Mouse (Mus musculus) right cerebral cortex, postnatal 10 days (tissue): Measurements from ENCODE around the gene Snx9.

Source experiments
- DNase-seq, 2 experiments: peaks; one replicate each; pipeline ENCODE4 v3.0.0; 2021; ENCODE audit warnings: low spot score in 2 of 2

Gene Snx9

GRCm38 (mm10) chr17:5878878-5879277 is 37.7 kb downstream of the Snx9 start:
- peak in 1 of 2 experiments; percentile 6 for DNase-seq

- peak; percentile 74 to 78 for DNase-seq
Measured at GRCm38 (mm10) chr17:5885474-5885873, 44.3 kb downstream of the Snx9 start.

- peak in 1 of 2 experiments; percentile 18 for DNase-seq
Measured at GRCm38 (mm10) chr17:5886181-5886810, 45.2 kb downstream of the Snx9 start.

- DNase-seq: peak; percentile 33 to 43
Measured at GRCm38 (mm10) chr17:5886943-5887800, 46.0 kb downstream of the Snx9 start.

- DNase-seq: peak; percentile 54 to 77
Measured at GRCm38 (mm10) chr17:5890429-5890828, 49.3 kb downstream of the Snx9 start.

GRCm38 (mm10) chr17:5891933-5892683 is 51.0 kb downstream of the Snx9 start:
- DNase-seq: no peak

- DNase-seq: no peak
Measured at GRCm38 (mm10) chr17:5893092-5893491, 52.0 kb downstream of the Snx9 start.

GRCm38 (mm10) chr17:5893574-5894148 is 52.5 kb downstream of the Snx9 start:
- no peak for DNase-seq

GRCm38 (mm10) chr17:5896066-5896465 is 54.9 kb downstream of the Snx9 start:
- DNase-seq: no peak

- DNase-seq: no peak
Measured at GRCm38 (mm10) chr17:5896607-5897006, 55.5 kb downstream of the Snx9 start.

GRCm38 (mm10) chr17:5897326-5898200 is 56.4 kb downstream of the Snx9 start:
- no peak for DNase-seq

- DNase-seq: no peak
Measured at GRCm38 (mm10) chr17:5899251-5899650, 58.1 kb downstream of the Snx9 start.

- no peak for DNase-seq
Measured at GRCm38 (mm10) chr17:5901381-5901780, 60.3 kb downstream of the Snx9 start.

- DNase-seq: no peak
Measured at GRCm38 (mm10) chr17:5903630-5904301, 62.6 kb downstream of the Snx9 start.

GRCm38 (mm10) chr17:5909681-5910080 is 68.6 kb downstream of the Snx9 start:
- no peak for DNase-seq

GRCm38 (mm10) chr17:5911591-5911990 is 70.5 kb downstream of the Snx9 start:
- DNase-seq: peak; percentile 87 to 89

GRCm38 (mm10) chr17:5912797-5913196 is 71.7 kb downstream of the Snx9 start:
- no peak for DNase-seq

GRCm38 (mm10) chr17:5914217-5914616 is 73.1 kb downstream of the Snx9 start:
- DNase-seq: no peak

- no peak for DNase-seq
Measured at GRCm38 (mm10) chr17:5921954-5922353, 80.8 kb downstream of the Snx9 start.

- peak; percentile 62 to 78 for DNase-seq
Measured at GRCm38 (mm10) chr17:5923281-5923680, 82.2 kb downstream of the Snx9 start.
